Mouse (Mus musculus): ENCODE data around the gene Hnrnpf.

GRCm38 (mm10) chr6:117916205-117916736 is 16.1 kb downstream of the Hnrnpf start:
- no peak for TF ChIP-seq CTCF (IDR thresholded peaks at IDR 0.05; ENCODE audit: borderline replicate concordance, insufficient read depth, low read depth, low read length)
- no peak for TF ChIP-seq POLR2A (IDR thresholded peaks at IDR 0.05; ENCODE audit: borderline replicate concordance, insufficient read depth, low read length)

Data from cerebellum, adult 2 months (tissue).